Mouse (Mus musculus) stomach, postnatal 0 days (tissue): ENCODE measurements around the gene Maneal. TPM values are rescaled to one million over a fixed set of nuclear protein-coding genes. Genes with fewer than 3 reads are reported as not detected.

Experiments used
- ATAC-seq: fragments of 200-750 bp; cut with Nextera tagmentation; 2 replicates; pipeline ENCODE4 v1.8.0; 2017; ENCODE audit not compliant: low FRiP score, low TSS enrichment
- DNase-seq: peaks from one replicate; pipeline ENCODE4 v3.0.0-alpha.2; 2016; ENCODE audit warnings: low spot score
- H3K27ac ChIP-seq: fragments of 300-500 bp; sonication (generic); replicated peaks from 2 replicates; pipeline ENCODE4 v1.5.1; 2014; ENCODE audit warnings: mild to moderate bottlenecking, control low read depth
- H3K27me3 ChIP-seq: fragments of 300-500 bp; sonication (generic); 2 replicates; pipeline ENCODE4 v1.6.1; 2014; ENCODE audit warnings: low read length; ENCODE audit not compliant: control insufficient read depth, insufficient read depth
- H3K36me3 ChIP-seq: fragments of 300-500 bp; sonication (generic); 2 replicates; pipeline ENCODE4 v1.6.1; 2014; ENCODE audit warnings: low read length, mixed read lengths; ENCODE audit not compliant: control insufficient read depth, insufficient read depth
- H3K4me1 ChIP-seq: fragments of 300-500 bp; sonication (generic); replicated peaks from 2 replicates; pipeline ENCODE4 v1.6.1; 2014; ENCODE audit warnings: antibody characterized with exemption; ENCODE audit not compliant: control insufficient read depth, insufficient read depth
- H3K4me2 ChIP-seq: fragments of 300-500 bp; sonication (generic); replicated peaks from 2 replicates; pipeline ENCODE4 v1.6.1; 2014; ENCODE audit warnings: low read depth, mild to moderate bottlenecking, control low read depth, moderate library complexity
- H3K4me3 ChIP-seq: fragments of 300-500 bp; sonication (generic); 2 replicates; pipeline ENCODE4 v1.5.1; 2014; ENCODE audit warnings: low read depth, low read length, control low read depth
- H3K9ac ChIP-seq: fragments of 300-500 bp; sonication (generic); 2 replicates; pipeline ENCODE4 v1.6.1; 2014; ENCODE audit warnings: mild to moderate bottlenecking, low read length, control low read depth, mixed read lengths
- H3K9me3 ChIP-seq: fragments of 300-500 bp; sonication (generic); 2 replicates; pipeline ENCODE4 v1.6.1; 2016; ENCODE audit warnings: low read length; ENCODE audit not compliant: control insufficient read depth
- CTCF ChIP-seq: IDR thresholded peaks from 2 replicates; pipeline ENCODE4 v1.5.1; 2016; ENCODE audit warnings: antibody characterized with exemption, low read depth, mild to moderate bottlenecking, moderate library complexity
- EP300 ChIP-seq: optimal IDR thresholded peaks from 2 replicates; pipeline ENCODE3; 2016; ENCODE audit warnings: antibody characterized with exemption
- WGBS: fragments of 180-500 bp; shearing (Covaris S2); extraction: QIAGEN DNeasy Blood & Tissue Kit; methylation state at CpG from one replicate; pipeline ENCODE4 v1.1.7; 2014; 5-methylcytosine and 5-hydroxymethylcytosine counted together
- polyA plus RNA-seq: library from polyadenylated mRNA; unstranded; fragments of >200 nt; fragmentation: Nextera tagmentation; extraction: Ambion mirVana; gene quantifications from 2 replicates; pipeline ENCODE4 v1.2.1, GENCODE M21; 2015

The Maneal gene
- polyA plus RNA-seq, 1 experiment from 2014 or later = 0.21 TPM

DNA sequence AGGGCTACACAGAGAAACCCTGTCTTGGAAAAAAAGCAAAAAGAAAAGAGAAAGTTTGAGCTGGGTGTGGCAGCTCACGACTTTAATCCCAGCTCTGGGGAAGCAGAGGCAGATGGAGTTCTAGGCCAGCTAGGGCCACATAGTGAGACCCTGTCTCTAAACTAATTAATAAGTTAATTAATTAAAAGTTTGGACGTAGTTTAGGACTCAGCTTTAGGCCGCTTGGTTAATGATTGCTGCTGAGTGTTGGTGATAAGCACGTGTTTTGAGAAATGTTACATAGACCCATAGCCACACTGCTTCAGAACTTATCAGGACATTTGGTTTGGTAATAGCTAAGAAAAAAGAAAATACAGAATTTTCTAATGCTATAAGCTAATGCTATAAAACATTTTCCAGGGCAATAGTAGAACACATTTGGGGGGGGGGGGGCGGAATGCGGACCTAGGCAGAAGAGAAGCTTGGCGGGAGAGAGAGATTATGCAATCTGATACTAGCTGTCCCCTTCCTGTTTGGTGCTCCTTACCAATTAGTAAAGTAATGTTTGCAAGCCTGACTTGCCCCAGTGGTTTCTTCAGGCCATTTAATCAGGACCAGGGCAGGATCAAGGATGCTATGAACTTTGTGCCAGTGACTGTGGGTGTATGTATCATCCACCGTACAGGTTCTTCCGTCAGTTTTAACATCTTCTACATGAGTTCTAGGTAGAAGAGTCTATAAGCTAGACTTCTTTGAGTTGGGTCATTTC lies 52.7 kb downstream of the Maneal start:
- H3K36me3 ChIP-seq = peaks cover 6% of the 10 kb centered on the region; the same call in 1 of the 2 replicates
- no peak overlapping the region for H3K27ac ChIP-seq
- no peak overlapping the region for H3K4me3 ChIP-seq
- no peaks in the 10 kb centered on the region for H3K4me1 ChIP-seq
- TF ChIP-seq EP300 (no peak), CTCF (no peak)
- ATAC-seq (no peak), DNase-seq (no peak)
- WGBS = 79% methylated on average over 9 of the region's 9 CpGs
- H3K9me3 ChIP-seq = no peaks in the 10 kb centered on the region
- H3K9ac ChIP-seq = no peak overlapping the region
- H3K27me3 ChIP-seq = no peaks in the 10 kb centered on the region
- no peak overlapping the region for H3K4me2 ChIP-seq

- H3K4me2 ChIP-seq = no peak overlapping the region
- WGBS = 74% methylated on average over 5 of the region's 5 CpGs
- no peak for TF ChIP-seq EP300
- TF ChIP-seq CTCF = no peak
- ATAC-seq (no peak), DNase-seq (no peak)
- no peaks in the 10 kb centered on the region for H3K27me3 ChIP-seq
- H3K36me3 ChIP-seq = peaks cover 6% of the 10 kb centered on the region; the same call in 1 of the 2 replicates
- no peak overlapping the region for H3K27ac ChIP-seq
- no peak overlapping the region for H3K4me3 ChIP-seq
- no peaks in the 10 kb centered on the region for H3K4me1 ChIP-seq
- no peaks in the 10 kb centered on the region for H3K9me3 ChIP-seq
- H3K9ac ChIP-seq = no peak overlapping the region
Observed at GRCm38 (mm10) chr4:124808511-124808910, 53.5 kb downstream of the Maneal start.

Other genes starting within 250 kb of the Maneal start
- 0.13 TPM in 2 replicates for gene Pou3f1, start 205.4 kb downstream of the Maneal start, polyA plus RNA-seq
- 105 TPM in 2 replicates for gene Utp11, start 168.6 kb downstream of the Maneal start, polyA plus RNA-seq
- gene Fhl3, start 161.5 kb downstream of the Maneal start, polyA plus RNA-seq = 7.4 and 9.0 TPM in 2 replicates
- gene Sf3a3, start 147.4 kb downstream of the Maneal start, polyA plus RNA-seq = 58.7 and 63.5 TPM in 2 replicates
- gene Inpp5b, start 120.3 kb downstream of the Maneal start, polyA plus RNA-seq = 23.5 and 24.8 TPM in 2 replicates
- gene Mtf1, start 60.1 kb downstream of the Maneal start, polyA plus RNA-seq = 10.6 and 11.6 TPM in 2 replicates
- gene Yrdc, start 11.5 kb downstream of the Maneal start, polyA plus RNA-seq = 31.2 and 32.3 TPM in 2 replicates
- 64.1 and 65.8 TPM in 2 replicates for gene 1110065P20Rik, start 11.0 kb downstream of the Maneal start, polyA plus RNA-seq
- gene Epha10, start 18.7 kb upstream of the Maneal start, polyA plus RNA-seq = 0.17 TPM in 1 of 2 replicates, not detected in the other
- gene 9930104L06Rik, start 74.9 kb upstream of the Maneal start, polyA plus RNA-seq = 6.1 and 6.9 TPM in 2 replicates
- gene Cdca8, start 77.1 kb upstream of the Maneal start, polyA plus RNA-seq = 26.9 and 34.9 TPM in 2 replicates
- 6.3 and 6.9 TPM in 2 replicates for gene Rspo1, start 124.3 kb upstream of the Maneal start, polyA plus RNA-seq
- 36.1 and 37.3 TPM in 2 replicates for gene Gnl2, start 154.4 kb upstream of the Maneal start, polyA plus RNA-seq
- gene Dnali1, start 203.5 kb upstream of the Maneal start, polyA plus RNA-seq = 0.05 and 0.06 TPM in 2 replicates
- gene Snip1, start 204.5 kb upstream of the Maneal start, polyA plus RNA-seq = 13.0 and 13.6 TPM in 2 replicates
- gene Meaf6, start 223.0 kb upstream of the Maneal start, polyA plus RNA-seq = 28.3 and 28.4 TPM in 2 replicates